Mouse (Mus musculus) liver, embryonic 14.5 days (tissue): ENCODE results near the gene Olfr715b.
"Not testable (repeated sequence)": the region's sequence is repeated elsewhere in the genome, so short reads cannot be mapped to it uniquely, and the experiment has no call there.

Source experiments
- CTCF ChIP-seq: IDR thresholded peaks from 2 replicates; pipeline ENCODE4 v1.5.1; 2016; ENCODE audit warnings: antibody characterized with exemption, low read depth, control low read depth
- EP300 ChIP-seq: IDR thresholded peaks from 2 replicates; pipeline ENCODE4 v1.6.1; 2016; ENCODE audit warnings: antibody characterized with exemption, low read depth

- not testable (repeated sequence) for TF ChIP-seq CTCF, EP300
Observed at GRCm38 (mm10) chr7:107130983-107131382, 20.8 kb upstream of the Olfr715b start, which contains the start of gene Olfr715.
